Mouse (Mus musculus): Measurements from ENCODE around the gene Sun3.

The Sun3 gene

DNA sequence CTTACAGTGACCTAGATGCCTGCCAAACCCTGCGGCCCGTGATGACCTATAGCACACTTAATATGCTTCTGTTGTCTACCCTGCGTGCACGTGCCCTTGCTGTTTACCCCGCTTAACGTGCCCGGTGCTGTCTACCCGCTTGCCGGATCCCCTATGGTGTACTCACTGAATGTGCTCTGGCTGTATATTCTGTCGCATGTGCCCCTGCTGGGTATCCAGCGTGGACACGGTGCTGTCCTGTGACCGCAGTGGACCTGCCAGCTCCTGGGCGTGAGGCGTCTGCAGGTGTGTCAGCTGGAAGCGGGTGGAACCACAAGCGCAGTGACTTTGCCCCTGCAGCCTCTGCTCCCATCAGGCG, at the start of gene Sun3:
Gene Sun3, minus strand, starts transcription at position 289 of the 358 bp plus-strand sequence.
- DNase-seq, result no peak

DNA sequence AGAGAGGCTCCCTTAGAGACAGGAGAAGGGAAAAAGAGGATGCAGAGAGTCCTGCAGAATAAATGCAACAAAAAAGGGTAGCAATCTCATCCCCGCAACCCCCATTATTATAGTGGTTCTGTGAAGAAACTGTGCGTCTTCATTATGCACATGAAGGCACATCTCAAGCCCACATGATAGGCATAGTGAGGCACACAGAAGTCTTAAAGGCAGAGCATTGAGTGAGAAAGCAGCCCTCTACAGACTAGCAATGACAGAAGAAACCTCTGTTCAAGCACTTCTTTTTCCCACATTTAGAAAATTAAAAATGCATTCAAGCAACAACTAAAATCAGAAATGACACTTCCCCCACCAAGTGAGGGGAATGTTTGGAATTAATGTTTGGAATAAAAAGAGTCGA, 27.7 kb upstream of the Sun3 start:
- no peak for DNase-seq

DNA sequence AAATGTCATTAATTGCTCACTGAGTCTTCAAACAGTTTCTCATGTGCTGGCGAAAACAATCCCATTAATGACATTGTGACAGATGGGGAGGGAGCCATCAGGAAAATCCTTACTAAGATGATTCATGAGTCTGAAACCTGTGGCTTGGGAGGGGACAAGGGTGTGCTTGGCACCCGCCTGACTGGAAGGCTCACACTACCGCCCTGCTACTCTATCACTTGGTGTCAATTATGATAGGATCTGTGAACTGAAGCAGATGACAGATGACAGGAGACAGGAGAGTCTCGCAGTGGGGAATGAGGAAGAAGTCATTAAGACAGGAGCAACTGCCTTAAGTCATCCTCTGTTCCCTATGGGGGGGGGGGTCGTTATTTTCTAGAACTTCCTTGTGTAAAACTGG, 11.7 kb upstream of the Sun3 start:
- DNase-seq, result no peak

DNA sequence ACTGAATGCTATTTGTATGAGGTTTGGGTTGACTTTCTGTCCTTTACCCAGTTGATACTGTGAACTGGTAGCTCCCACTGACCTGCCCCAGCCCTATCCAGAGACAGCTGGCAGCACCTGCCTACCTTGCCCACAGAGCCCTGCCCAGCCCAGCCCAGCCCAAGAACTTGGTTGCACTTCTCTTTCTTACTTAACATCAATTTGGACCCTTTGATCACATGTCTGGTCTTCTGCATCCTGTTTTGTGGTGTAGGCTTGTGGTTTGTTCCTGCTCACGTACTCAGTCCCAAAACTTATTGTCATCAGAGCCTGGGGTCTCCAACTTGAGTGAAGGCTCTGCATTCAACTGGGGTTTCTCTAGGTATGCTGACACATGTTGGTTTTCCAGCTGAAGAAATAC, 11.2 kb upstream of the Sun3 start:
- no peak for DNase-seq

DNA sequence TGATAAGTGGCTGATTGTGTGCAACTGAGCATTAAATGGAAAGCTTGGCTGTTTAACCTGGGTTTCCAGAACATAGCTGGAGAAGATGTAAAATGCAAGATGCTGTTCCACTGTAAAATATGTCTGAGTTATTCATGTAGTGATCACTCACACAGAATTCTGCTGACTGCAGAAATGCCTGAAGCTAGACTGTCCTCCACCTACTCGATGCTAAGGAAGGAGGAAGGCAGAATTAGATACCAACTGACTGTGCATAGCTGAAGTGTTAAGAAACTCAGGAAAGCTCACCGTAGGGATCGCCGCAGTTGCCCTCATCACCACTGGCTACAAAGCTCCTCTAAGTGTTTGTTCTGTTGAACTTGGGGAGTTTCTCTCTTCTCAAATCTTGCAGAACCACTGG, 8.9 kb upstream of the Sun3 start:
- no peak for DNase-seq

DNA sequence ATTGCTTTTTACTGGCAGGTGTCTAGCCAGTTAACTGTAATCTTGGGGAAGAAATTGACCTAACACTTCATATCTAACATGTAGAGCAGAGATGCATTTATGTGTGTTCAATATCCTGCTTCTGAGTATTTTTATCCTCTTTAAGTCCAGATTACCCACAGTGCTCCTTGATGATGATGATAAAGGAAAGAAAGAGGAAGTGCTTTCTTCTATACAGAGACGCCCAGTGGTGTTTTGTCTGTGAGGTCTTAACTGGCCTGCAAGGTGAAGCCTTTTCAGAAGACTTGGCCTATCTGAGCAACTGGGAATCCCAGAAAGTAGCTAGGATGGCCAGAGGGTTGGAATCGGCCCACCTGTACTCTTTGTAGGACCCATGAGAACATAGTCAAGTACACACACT, 8.1 kb upstream of the Sun3 start:
- no peak for DNase-seq

DNA sequence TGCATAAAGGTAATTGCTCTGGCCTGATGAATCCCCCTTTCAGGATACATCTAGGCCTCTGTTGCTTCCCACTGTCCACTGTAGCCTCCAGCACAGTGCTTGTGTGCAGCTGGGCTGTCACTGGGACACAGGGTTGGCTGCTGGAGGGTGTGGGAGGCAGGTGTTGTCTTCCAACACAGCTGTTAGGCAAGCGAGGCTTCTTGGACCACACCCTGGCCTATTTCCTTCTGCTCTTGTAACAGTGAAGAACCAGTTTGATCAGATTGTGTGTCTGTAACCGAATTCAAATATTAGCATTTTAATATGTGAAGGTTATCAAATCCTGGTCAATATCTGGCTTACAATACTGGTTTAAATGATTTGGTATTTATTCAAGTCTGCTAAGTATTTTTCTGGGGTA, 3.1 kb upstream of the Sun3 start:
- DNase-seq, result no peak

DNA sequence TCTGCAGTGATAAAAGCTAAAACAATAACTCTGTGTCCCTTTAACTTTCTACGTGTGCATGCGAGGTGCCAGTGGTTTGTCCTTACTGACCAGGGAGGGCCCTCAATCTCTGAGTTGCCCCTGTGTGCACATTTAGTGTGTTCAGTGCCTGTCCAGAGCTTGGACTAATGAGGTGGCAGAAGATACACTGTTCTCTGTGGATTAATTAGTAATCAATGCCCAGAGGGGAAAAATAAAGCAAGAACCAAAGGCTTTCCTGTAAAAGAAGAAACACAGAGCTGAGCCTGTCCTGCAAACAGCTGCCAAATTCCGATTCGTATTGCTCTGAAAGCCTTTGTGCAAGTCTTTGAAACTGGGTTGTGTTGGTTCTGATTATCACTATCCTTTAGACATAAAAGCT, 1.4 kb upstream of the Sun3 start:
- DNase-seq, result peak; percentile 25

DNA sequence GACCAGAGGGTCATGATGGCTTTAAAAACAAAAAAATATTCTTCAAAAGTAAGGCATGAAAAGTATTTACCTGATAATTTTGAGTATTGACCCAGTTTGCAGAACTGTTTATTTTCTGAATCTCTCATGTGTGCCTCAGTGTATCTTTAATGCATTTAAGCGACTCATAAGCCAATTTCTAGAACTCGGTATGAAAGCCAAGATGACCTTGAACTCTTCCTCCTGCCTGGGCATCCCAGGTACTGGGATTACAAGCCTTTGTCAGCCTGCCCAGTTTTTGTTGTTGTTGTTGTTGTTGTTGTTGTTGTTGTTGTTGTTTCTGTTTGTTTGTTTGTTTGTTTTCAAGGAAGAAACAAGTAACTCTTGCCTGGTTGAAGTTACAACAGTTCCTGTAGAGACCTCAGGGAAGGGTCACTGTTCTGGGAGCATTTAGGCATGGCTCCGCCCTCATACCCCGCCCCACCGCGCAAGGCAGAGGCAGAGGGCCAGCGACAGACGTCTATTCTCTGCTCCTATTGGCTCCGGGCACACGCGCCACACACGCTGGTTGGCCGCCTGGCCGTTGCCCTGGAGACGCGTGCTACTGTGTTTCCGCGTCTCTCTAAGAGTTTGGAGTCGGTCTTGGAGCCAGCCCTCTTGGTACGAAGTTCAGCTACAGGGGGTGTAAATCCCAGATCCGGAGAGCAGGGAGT, 634 bp downstream of the Sun3 start, which contains the start of gene Gm11992:
Gene Gm11992, plus strand, starts transcription at position 584 of the 692 bp plus-strand sequence.
- DNase-seq, result peak; percentile 92

DNA sequence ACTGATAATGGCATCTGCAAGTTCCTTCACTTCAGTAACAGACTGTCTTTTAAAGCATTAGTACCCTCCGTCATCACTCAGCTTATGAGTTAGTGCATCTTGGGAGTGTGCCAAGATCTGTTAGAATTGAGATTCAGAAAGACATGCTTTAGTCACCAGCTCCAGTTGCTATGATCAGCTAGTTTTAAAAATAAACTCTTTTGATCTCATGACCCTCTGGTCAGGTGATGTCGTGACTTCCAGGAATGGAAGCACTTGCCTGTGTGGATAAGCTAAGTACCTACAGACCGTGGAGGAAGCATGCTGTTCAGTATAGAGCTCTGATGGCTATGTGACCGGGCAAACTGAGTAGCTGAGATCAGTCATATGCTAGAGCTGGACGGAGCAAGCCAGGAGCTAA, 1.7 kb downstream of the Sun3 start:
- DNase-seq, result peak; percentile 26

DNA sequence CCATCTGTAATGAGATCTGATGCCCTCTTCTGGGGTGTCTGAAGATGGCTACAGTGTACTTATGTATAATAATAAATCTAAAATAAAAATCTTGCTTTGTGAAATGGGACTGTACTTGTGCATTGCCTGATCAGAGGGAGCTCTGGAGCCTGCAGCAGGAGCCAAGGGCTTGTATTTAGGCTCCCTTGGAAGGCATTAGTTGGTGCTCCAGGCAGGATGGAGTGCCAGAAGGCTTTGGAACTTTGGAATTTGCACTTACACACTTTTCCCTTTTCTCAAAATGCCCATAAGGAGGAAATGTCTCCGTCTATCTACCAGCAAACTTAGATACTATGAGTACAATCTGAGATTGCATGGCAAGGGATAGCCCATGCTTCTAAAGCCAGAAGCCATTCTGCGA, 2.2 kb downstream of the Sun3 start:
- DNase-seq, result peak; percentile 18

DNA sequence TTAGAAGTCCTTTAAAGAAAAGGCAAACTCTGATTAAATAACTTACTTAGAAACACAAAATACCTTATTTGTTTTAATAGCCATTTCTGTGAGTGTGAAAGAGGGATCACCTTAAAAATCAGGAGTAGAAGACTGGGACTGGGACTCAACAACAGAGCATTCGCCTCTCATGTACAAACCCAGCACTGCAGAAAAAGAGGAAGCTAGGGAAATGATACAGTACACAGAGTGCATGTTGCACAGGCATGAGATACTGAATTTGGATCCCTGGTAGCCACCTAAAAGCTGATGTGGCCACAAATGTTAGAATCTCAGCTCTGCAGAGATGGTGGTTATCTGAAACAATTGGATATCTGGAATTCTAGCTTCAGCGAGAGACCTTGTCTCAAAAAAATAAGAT, 17.3 kb downstream of the Sun3 start:
- DNase-seq, result no peak

DNA sequence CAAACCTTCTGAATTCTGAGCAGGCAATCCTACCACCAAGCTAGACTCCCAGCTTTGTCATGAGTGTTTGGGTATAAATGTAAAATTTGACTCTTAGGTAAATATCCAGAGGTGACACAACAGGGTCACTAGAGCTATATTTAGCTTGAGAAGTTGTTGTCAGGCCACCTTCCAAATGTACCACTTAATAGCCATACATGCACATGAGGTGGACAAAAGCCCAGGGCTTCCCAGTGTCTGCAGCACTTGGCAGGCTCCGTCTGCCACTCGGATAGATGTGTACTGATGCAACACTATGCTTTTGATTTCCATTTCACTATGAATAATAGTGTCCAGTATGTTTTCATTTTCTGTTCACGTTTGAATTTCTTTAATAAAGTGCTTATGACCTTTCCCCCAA, 23.6 kb downstream of the Sun3 start:
- DNase-seq, result no peak

DNA sequence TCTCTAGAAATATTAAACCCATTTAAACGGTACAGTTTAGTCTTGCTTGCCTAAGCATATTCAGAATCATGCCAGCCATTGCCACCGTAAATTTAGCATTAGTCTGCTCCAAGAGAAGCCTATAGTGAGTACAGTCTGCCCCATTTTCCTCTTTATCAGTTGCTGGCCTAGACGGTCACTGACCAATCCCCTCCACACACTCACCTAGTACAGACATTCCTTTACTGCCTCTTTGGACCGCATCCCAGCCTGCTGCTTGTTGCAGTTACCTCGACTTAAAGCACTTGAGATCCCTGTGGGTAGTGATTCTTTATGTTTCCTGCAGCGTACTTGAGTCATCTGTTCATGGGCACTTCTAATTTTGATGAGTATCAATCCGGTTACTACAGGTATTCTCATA, 24.0 kb downstream of the Sun3 start:
- no peak for DNase-seq

DNA sequence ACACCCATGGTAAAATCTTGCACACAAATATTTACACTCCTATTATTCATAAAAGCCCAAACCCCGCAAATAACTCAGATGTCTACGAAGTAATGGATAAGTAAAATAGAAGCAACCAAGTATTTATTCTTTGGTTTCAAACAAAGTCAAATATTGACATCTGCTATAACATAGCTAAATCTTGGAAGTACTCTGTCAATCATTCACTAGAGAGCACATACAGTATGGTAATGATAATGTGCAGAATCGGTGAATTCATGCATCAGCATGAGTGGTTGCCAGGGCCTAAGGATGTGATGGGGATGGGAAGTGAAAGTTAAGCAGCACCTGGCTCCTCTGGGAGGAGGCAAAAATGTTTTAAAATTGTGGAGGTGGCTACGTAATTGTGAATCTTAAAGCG, 28.6 kb downstream of the Sun3 start:
- no peak for DNase-seq

DNA sequence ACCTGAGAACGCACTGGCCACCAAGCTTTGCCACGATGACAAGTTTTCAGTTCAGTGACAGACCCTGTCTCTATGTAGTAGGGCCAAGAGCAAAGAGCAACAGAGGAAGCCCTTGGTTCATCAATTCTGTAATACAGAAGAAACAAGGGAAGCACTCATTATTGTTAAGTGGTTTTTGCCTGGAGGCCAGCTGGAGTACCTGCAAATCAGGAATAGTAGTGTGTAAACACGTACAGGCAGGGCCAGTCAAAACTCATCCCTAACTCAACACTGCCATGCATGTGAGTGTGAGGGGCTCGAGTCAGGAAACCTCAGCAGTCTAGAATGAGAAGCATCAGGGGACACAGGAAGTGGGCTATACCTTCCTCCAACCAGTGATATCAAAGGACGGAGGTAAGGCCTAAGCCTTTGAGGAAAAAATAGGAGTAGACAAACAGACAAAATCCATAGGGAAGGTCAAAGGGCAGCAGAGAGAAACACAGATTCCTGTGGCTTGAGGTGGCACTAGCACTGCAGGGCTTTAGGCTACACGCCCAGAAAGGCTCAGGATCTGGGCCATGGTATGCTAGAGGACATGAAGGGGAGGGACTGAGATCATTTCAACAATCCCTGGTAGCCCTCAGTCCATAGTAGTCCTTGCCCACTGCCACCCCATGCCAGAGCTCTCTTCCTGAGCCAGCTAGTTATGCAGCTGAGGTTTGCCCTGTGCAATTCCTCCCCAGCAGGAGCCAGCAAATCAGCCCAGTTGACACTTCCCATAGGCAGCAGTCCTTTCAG, 30.1 kb downstream of the Sun3 start:
- DNase-seq, result no peak

DNA sequence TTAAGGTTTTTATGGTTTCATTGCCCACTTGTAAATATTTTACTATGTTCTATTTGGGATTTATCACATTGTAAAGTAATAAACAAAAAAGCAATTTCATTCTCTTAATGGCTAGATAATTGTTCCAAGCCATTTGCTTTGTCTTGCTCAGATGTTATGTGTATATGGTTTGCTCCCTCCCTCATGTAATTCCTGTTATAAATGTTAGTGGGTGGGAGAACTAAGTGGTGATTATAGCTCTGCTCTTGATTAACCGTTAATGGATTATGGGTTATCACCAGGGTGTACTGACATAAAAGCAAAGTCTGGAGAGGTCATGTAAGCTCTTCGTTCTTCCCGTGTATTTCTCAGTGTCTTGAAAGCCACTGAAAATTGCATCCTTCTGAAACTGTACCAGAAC, 34.1 kb downstream of the Sun3 start:
- DNase-seq, result no peak

DNA sequence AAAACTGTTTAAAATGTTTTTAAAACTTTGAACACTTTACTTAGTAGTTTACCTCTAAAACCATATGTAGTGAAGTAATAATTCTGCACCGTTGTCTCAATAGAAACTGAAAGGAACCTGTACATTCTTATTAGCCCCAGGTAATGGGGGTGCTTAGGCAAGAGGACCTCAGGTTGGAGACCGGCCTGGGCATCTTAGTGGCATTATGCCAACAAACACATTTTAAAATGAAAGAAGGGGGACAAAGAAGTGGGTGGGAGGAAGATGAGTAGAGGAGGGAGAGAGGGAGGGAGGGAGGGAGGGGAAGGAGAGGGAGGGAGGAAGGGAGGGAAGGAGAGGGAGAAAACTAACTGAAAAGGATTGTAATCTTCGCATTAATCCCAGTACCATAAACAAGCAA, 37.4 kb downstream of the Sun3 start:
- DNase-seq, result no peak

DNA sequence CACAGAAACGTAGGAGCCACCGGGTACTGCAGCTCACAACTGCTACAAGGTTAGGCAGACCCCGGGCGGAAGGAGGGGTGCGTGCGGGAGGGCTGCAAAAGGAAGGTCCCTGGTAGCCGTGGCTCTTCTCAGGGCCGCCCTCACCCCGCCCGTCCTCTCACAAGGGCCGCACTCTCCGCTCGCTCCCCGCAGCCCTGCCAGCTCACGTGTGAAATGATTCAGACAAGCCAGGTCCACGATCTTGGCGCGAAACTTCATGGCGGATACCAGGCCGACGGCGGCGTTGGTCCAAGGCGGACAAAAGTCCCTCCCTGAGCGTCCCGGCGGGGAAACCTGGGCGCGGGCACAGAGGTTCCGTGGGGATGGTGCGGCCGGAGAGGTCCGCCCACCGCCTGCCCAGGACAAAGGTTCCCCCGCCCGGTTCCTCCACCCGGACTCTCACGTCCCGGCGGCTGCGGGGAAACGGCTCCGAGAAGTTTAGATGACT, 37.9 kb downstream of the Sun3 start, which contains the start of gene Hus1:
Gene Hus1, minus strand, starts transcription at position 339 of the 487 bp plus-strand sequence.
- DNase-seq, result peak; percentile 91

DNA sequence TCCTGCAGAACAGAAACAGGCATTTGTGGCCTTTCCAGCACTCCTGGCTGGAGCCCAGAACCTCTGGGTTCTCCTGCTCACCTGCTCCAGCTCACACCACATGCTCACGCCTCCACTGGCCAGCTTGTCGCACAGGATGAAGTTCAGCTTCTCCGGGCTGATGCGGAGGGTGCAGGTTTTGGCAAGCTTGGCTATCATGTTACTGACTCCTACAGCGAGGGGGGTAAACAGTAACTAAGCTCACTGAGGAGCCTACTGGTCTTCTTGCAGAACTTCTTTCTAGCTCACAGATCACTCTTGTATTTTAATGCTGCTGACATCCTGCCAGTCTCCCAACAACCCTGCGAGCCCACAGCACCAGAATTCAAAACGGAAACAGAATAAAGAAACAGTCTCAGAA, 38.4 kb downstream of the Sun3 start:
- peak; percentile 71 for DNase-seq

DNA sequence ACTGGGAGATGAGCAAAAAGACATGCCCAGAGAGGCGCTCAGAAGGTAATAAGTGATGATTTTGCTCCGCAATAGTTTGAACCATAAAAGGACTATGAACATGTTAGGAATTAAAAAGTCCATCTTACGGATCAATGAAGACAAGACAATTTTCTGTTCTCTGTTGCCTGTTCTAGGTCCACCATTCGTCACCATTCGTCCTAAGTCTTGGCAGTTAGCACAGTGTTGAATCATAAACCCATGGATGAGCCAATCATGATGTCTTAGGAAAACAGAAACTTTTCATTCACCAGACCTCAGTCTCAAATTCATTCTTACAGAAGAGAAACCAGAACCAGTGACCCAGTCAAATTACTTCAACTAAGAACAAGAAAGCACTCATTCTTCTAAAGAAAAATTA, 40.0 kb downstream of the Sun3 start:
- DNase-seq, result no peak

DNA sequence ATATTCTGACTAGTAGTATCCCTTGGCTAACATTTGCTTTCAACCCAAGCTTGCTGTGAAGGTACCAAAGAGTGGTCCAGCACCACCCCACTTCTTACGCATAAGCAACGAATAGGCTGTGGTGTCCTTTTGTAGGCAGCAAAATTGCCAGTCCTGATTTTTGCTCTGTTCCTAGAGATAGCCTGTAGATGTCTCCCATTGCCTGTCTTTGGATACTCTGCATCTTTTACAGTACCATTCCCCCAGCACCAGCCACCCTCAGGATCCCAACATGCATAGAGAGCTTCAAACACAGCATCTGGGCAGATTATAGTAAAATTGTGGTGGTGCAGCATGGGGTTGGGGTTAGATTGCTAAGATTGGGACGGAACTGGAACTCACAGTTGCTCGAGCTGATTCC, 60.7 kb downstream of the Sun3 start:
- DNase-seq, result no peak

DNA sequence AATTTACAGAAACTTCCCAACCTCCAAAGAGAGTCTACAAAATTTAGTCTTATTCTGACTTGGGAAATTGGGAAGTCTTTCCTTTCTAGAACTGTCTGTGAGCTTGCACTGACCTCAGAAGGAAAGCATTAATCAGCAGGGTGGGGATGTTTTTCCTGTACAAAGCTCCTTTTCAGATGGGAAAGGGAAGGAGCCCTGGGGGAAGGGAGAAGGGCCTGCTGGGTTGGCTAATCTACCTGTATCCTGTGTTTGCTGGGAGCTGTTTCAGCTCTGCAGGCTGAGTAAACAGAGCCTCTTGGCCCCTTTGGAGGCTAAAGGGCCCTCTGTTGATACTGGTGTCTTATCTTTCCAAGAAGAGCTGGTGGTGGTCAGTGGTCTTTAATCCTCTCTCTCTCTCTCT, 62.7 kb downstream of the Sun3 start:
- DNase-seq, result peak; percentile 27

DNA sequence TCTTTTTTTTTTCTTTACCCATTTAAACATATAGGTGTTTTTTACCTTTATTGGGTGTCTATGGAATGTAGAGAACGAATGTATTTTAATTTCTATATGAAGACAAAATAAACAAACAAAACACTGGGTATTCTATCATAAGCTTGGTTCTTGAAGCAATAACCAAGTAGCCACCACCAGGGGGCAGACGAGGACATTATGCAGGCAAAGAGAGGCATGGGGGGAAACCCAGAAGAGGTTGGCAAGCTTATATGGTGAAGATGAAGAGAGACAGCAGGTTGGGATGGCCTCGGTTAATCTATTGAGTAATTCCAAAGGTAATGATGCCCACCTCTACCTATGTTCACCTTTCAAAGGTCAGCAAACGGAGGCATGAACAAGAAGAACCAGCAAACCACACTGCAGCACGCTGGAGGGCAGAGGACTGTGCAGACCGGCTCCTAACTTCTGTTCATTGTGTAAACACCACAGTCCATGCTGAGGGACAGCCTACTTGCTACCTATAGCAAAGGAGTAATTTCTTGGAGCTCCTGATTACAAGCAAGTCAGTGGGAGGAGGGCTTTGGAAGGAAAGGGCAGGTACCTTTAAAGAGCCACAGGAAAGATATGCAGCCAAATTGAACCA, 65.4 kb downstream of the Sun3 start:
- peak; percentile 80 for DNase-seq

Measured in kidney, adult 18-20 months (tissue).